Mouse (Mus musculus): ENCODE results near the gene Fam155a. TPM values are rescaled to one million over a fixed set of nuclear protein-coding genes. Genes with fewer than 3 reads are reported as not detected.
"Not testable (repeated sequence)": the region's sequence is repeated elsewhere in the genome, so short reads cannot be mapped to it uniquely, and the experiment has no call there.

The Fam155a gene
- polyA plus RNA-seq, 2 experiments: 0.04 to 0.10 TPM

DNA sequence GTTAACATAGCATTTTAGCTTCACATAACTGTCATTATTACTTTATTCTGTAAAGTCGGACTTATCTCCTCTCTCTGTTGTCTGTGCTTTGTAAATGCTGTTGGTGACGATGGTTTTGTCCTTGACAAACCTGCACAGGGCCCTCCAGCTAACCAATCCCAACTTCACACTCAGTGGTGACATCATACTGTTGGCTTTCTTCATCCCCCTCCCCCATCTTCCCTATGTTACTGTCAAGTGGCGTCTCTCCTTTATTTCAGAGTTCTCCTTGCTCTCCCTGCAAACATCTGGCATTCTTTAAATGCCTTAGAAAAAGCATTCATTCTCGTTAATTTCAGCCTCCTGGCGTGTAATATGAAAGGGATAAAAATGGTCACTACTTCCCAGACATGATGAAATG lies 78.6 kb downstream of the Fam155a start:
- no peak overlapping the region for H3K9ac ChIP-seq (replicated peaks)
- H3K4me1 ChIP-seq (replicated peaks; ENCODE audit: control insufficient read depth in 2 of 2, insufficient read depth in 2 of 2, low read length in 1 of 2): no peaks in the 10 kb centered on the region
- H3K4me3 ChIP-seq (ENCODE audit: insufficient read depth in 1 of 2, low read depth in 2 of 2, low read length in 2 of 2): no peak overlapping the region
- TF ChIP-seq EP300 (IDR thresholded peaks at IDR 0.05; ENCODE audit: low read depth) (no peak), CTCF (IDR thresholded peaks at IDR 0.05; ENCODE audit: low read depth) (no peak)
- H3K27me3 ChIP-seq (ENCODE audit: control insufficient read depth, insufficient read depth, low read length): no peaks in the 10 kb centered on the region
- no peak overlapping the region for H3K27ac ChIP-seq
- no peaks in the 10 kb centered on the region for H3K9me3 ChIP-seq (ENCODE audit: control insufficient read depth, low read length)
- 38% methylated on average over 5 of the region's 5 CpGs for WGBS (ENCODE audit: insufficient replicate concordance)
- DNase-seq (ENCODE audit: low read depth in 3 of 3, low spot score in 3 of 3): no peak
- no peak overlapping the region for H3K4me2 ChIP-seq (ENCODE audit: low read depth)
- H3K36me3 ChIP-seq (replicated peaks; ENCODE audit: control insufficient read depth, insufficient read depth, low read depth): no peaks in the 10 kb centered on the region
- no peak for ATAC-seq (ENCODE audit: insufficient read depth)

DNA sequence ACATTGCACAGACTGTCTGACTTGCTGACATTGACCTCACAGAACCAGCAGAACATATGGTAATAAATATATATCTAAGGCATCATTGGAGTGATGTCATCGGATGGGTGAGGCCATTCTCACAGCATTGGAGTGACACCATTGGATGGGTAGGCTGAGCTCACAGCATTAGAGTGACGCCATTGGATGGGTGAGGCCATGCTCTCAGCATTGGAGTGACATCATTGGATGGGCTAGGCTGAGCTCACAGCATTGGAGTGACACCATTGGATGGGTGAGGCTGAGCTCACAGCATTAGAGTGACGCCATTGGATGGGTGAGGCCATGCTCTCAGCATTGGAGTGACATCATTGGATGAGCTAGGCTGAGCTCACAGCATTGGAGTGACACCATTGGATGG lies 110.9 kb downstream of the Fam155a start:
- H3K4me1 ChIP-seq (replicated peaks; ENCODE audit: control insufficient read depth in 2 of 2, insufficient read depth in 2 of 2, low read length in 1 of 2); H3K4me2 ChIP-seq (ENCODE audit: low read depth); ATAC-seq (ENCODE audit: insufficient read depth); H3K4me3 ChIP-seq (ENCODE audit: insufficient read depth in 1 of 2, low read depth in 2 of 2, low read length in 2 of 2); H3K9ac ChIP-seq (replicated peaks); H3K9me3 ChIP-seq (ENCODE audit: control insufficient read depth, low read length); H3K27me3 ChIP-seq (ENCODE audit: control insufficient read depth, insufficient read depth, low read length); H3K36me3 ChIP-seq (replicated peaks; ENCODE audit: control insufficient read depth, insufficient read depth, low read depth); H3K27ac ChIP-seq; DNase-seq (ENCODE audit: low read depth in 3 of 3, low spot score in 3 of 3): not testable (repeated sequence)
- 52% methylated on average over 3 of the region's 3 CpGs for WGBS (ENCODE audit: insufficient replicate concordance)

DNA sequence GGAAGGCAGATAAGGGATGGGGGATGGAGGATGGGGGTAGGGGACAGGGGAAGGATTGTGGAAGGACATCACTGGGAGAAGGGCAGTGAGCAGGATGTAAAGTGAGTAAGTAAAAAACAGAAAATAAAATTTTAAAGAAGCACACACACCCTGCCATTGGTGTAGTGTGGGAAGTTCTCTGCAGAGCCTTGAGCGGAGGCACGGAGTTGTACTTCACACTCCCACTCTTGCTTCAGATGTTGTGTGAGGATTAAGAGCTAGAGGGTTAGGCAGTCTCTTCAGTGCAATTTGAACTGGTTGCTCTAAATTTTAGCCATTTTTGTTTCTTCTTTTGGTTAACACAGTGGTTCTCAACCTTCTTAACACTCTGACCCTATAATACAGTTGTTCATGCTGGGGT lies 114.1 kb downstream of the Fam155a start:
- 72% methylated on average over 2 of the region's 2 CpGs for WGBS (ENCODE audit: insufficient replicate concordance)
- no peak for ATAC-seq (ENCODE audit: insufficient read depth)
- no peak overlapping the region for H3K4me2 ChIP-seq (ENCODE audit: low read depth)
- no peaks in the 10 kb centered on the region for H3K9me3 ChIP-seq (ENCODE audit: control insufficient read depth, low read length)
- no peaks in the 10 kb centered on the region for H3K27me3 ChIP-seq (ENCODE audit: control insufficient read depth, insufficient read depth, low read length)
- no peak for DNase-seq (ENCODE audit: low read depth in 3 of 3, low spot score in 3 of 3)
- no peaks in the 10 kb centered on the region for H3K36me3 ChIP-seq (replicated peaks; ENCODE audit: control insufficient read depth, insufficient read depth, low read depth)
- no peak overlapping the region for H3K9ac ChIP-seq (replicated peaks)
- no peak overlapping the region for H3K27ac ChIP-seq
- no peak overlapping the region for H3K4me3 ChIP-seq (ENCODE audit: insufficient read depth in 1 of 2, low read depth in 2 of 2, low read length in 2 of 2)
- no peaks in the 10 kb centered on the region for H3K4me1 ChIP-seq (replicated peaks; ENCODE audit: control insufficient read depth in 2 of 2, insufficient read depth in 2 of 2, low read length in 1 of 2)
- TF ChIP-seq CTCF (IDR thresholded peaks at IDR 0.05; ENCODE audit: low read depth): no peak
- TF ChIP-seq EP300 (IDR thresholded peaks at IDR 0.05; ENCODE audit: low read depth): no peak

DNA sequence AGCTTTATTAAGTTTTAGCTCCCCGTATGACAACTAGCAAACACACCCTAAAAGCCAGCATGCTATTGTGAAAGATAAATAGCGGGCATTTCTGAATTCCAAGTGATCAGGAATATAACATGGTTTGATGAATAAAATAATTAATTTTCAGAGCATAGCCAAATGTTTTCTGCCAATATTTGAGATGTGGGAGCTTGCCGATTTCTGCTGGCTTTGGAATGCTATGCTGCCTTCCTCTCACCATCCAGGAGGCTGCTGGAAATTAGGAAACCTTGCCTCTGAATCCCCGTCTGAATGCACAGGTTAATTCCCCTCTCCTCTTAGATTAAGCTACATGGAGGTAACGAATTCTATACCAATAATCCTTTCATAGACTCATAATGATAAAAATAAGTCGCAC lies 116.1 kb downstream of the Fam155a start:
- no peak for TF ChIP-seq CTCF (IDR thresholded peaks at IDR 0.05; ENCODE audit: low read depth)
- TF ChIP-seq EP300 (IDR thresholded peaks at IDR 0.05; ENCODE audit: low read depth): no peak
- ATAC-seq (ENCODE audit: insufficient read depth): no peak

DNA sequence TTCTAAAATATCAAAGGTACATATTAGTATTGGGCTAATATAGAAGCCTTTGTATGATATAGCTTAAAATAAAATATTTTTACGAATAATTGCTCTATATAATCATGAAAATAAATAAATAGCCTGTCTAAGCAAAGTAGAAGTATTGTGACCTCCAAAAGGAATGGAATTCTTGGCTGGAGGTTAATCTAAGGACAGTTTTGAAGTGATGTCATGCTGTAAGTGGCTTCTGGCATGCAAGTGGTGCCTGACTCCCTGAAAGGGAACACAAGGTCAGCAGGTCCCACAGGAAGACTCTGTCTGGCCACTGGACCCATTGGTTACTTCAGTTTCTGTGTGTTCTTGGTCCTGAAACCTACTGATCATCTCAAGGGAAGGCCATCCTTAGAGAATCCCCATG lies 117.3 kb downstream of the Fam155a start:
- Histone ChIP-seq H3K27ac (no peak overlapping the region), H3K36me3 (replicated peaks; ENCODE audit: control insufficient read depth, insufficient read depth, low read depth) (no peaks in the 10 kb centered on the region), H3K4me2 (ENCODE audit: low read depth) (no peak overlapping the region), H3K9me3 (ENCODE audit: control insufficient read depth, low read length) (no peaks in the 10 kb centered on the region), H3K4me1 (replicated peaks; ENCODE audit: control insufficient read depth in 2 of 2, insufficient read depth in 2 of 2, low read length in 1 of 2) (no peaks in the 10 kb centered on the region), H3K4me3 (ENCODE audit: insufficient read depth in 1 of 2, low read depth in 2 of 2, low read length in 2 of 2) (no peak overlapping the region), H3K9ac (replicated peaks) (no peak overlapping the region), H3K27me3 (ENCODE audit: control insufficient read depth, insufficient read depth, low read length) (no peaks in the 10 kb centered on the region)
- DNase-seq (ENCODE audit: low read depth in 3 of 3, low spot score in 3 of 3) (no peak), ATAC-seq (ENCODE audit: insufficient read depth) (no peak)
- TF ChIP-seq EP300 (IDR thresholded peaks at IDR 0.05; ENCODE audit: low read depth): no peak
- no peak for TF ChIP-seq CTCF (IDR thresholded peaks at IDR 0.05; ENCODE audit: low read depth)
- WGBS (ENCODE audit: insufficient replicate concordance): 6% methylated on average over 1 of the region's 1 CpGs

More for the DNA sequence above, 116.1 kb downstream of the Fam155a start:
- DNase-seq (ENCODE audit: low read depth in 3 of 3, low spot score in 3 of 3): no peak
- no peaks in the 10 kb centered on the region for H3K36me3 ChIP-seq (replicated peaks; ENCODE audit: control insufficient read depth, insufficient read depth, low read depth)
- H3K4me3 ChIP-seq (ENCODE audit: insufficient read depth in 1 of 2, low read depth in 2 of 2, low read length in 2 of 2): no peak overlapping the region
- H3K27me3 ChIP-seq (ENCODE audit: control insufficient read depth, insufficient read depth, low read length): no peaks in the 10 kb centered on the region
- no peak overlapping the region for H3K27ac ChIP-seq
- no peak overlapping the region for H3K9ac ChIP-seq (replicated peaks)
- WGBS (ENCODE audit: insufficient replicate concordance): 55% methylated on average over 6 of the region's 6 CpGs
- H3K4me2 ChIP-seq (ENCODE audit: low read depth): no peak overlapping the region
- no peaks in the 10 kb centered on the region for H3K4me1 ChIP-seq (replicated peaks; ENCODE audit: control insufficient read depth in 2 of 2, insufficient read depth in 2 of 2, low read length in 1 of 2)
- no peaks in the 10 kb centered on the region for H3K9me3 ChIP-seq (ENCODE audit: control insufficient read depth, low read length)

DNA sequence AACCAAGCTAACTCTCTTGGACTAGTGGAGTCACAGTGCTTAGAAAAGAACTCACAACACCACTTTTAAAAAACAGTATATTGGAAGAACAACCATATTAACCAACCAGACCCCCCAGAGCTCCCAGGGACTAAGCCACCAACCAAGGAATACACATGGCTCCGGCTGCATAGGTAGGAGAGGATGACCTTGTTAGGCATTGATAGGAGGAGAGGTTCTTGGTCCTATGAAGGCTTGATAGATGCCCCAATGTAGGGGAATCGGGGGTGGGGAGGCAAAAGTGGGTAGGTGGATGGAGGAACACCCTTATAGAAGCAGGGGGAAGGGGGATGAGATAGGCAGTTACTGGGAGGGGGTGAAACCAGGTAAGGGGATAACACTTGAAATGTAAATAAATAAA lies 132.8 kb downstream of the Fam155a start:
- no peak overlapping the region for H3K4me3 ChIP-seq (ENCODE audit: insufficient read depth in 1 of 2, low read depth in 2 of 2, low read length in 2 of 2)
- WGBS (ENCODE audit: insufficient replicate concordance): 28% methylated on average over 2 of the region's 2 CpGs
- no peak for ATAC-seq (ENCODE audit: insufficient read depth)
- TF ChIP-seq EP300 (IDR thresholded peaks at IDR 0.05; ENCODE audit: low read depth) (no peak), CTCF (IDR thresholded peaks at IDR 0.05; ENCODE audit: low read depth) (no peak)
- no peak overlapping the region for H3K9ac ChIP-seq (replicated peaks)
- no peak overlapping the region for H3K4me2 ChIP-seq (ENCODE audit: low read depth)
- no peaks in the 10 kb centered on the region for H3K36me3 ChIP-seq (replicated peaks; ENCODE audit: control insufficient read depth, insufficient read depth, low read depth)
- H3K27ac ChIP-seq: no peak overlapping the region
- no peaks in the 10 kb centered on the region for H3K4me1 ChIP-seq (replicated peaks; ENCODE audit: control insufficient read depth in 2 of 2, insufficient read depth in 2 of 2, low read length in 1 of 2)
- no peaks in the 10 kb centered on the region for H3K9me3 ChIP-seq (ENCODE audit: control insufficient read depth, low read length)
- no peak for DNase-seq (ENCODE audit: low read depth in 3 of 3, low spot score in 3 of 3)
- H3K27me3 ChIP-seq (ENCODE audit: control insufficient read depth, insufficient read depth, low read length): no peaks in the 10 kb centered on the region
